Mouse (Mus musculus) heart, adult 2 months (tissue): ENCODE results near the gene Slc4a5. TPM values are rescaled to one million over a fixed set of nuclear protein-coding genes. Genes with fewer than 3 reads are reported as not detected.
A peak's percentile ranks its signal among the peaks of the same experiment; 100 is the strongest.

ENCODE experiments used
- DNase-seq, 2 experiments: peaks; one replicate each; pipeline ENCODE4 v3.0.0; 2021
- H3K27ac ChIP-seq: fragments of 200-600 bp; 2 replicates; pipeline ENCODE4 v1.8.1; 2022
- H3K27me3 ChIP-seq: fragments of 200-500 bp; 2 replicates; pipeline ENCODE4 v1.6.1; 2012; ENCODE audit warnings: mild to moderate bottlenecking, low read length, inconsistent platforms, mixed read lengths; ENCODE audit not compliant: control insufficient read depth, insufficient read depth
- H3K36me3 ChIP-seq: fragments of 200-500 bp; 2 replicates; pipeline ENCODE4 v1.6.1; 2012; ENCODE audit warnings: low read length, inconsistent platforms; ENCODE audit not compliant: control insufficient read depth, insufficient read depth
- H3K4me1 ChIP-seq: fragments of 200-500 bp; 2 replicates; pipeline ENCODE4 v1.6.1; 2011; ENCODE audit warnings: low read length; ENCODE audit not compliant: control insufficient read depth, insufficient read depth
- H3K4me3 ChIP-seq: fragments of 200-600 bp; 2 replicates; pipeline ENCODE4 v1.8.1; 2022
- H3K79me2 ChIP-seq: fragments of 200-500 bp; replicated peaks from 2 replicates; pipeline ENCODE4 v1.6.1; 2012; ENCODE audit warnings: mild to moderate bottlenecking, inconsistent platforms, low read length, moderate library complexity, mixed read lengths; ENCODE audit not compliant: control insufficient read depth, insufficient read depth
- H3K9ac ChIP-seq: fragments of 200-500 bp; 2 replicates; pipeline ENCODE4 v1.6.1; 2012; ENCODE audit warnings: low read depth, mild to moderate bottlenecking, control low read depth, inconsistent platforms, low read length, mixed read lengths
- CTCF ChIP-seq: fragments of 200-600 bp; IDR thresholded peaks from 2 replicates; pipeline ENCODE4 v1.8.1; 2022; ENCODE audit warnings: antibody characterized with exemption, mild to moderate bottlenecking, moderate library complexity
- EP300 ChIP-seq: fragments of 200-500 bp; IDR thresholded peaks from 2 replicates; pipeline ENCODE4 v1.6.1; 2011; ENCODE audit warnings: low read depth, low read length, control low read depth; ENCODE audit not compliant: insufficient read depth
- POLR2A ChIP-seq: fragments of 200-500 bp; IDR thresholded peaks from 2 replicates; pipeline ENCODE4 v1.6.1; 2011; ENCODE audit warnings: mild to moderate bottlenecking, low read depth, low read length, control low read depth; ENCODE audit not compliant: insufficient read depth
- WGBS: fragments of 180-500 bp; shearing (Covaris S2); methylation state at CpG from one replicate; pipeline ENCODE4 v1.1.7; 2018; 5-methylcytosine and 5-hydroxymethylcytosine counted together
- intact Hi-C: fragments of 180-260 bp; cut with DNase I; formaldehyde crosslinking; loops from one replicate; pipeline ENCODE4 v1.15.1; 2025
- polyA plus RNA-seq: library from polyadenylated mRNA; depleted of rRNA; stranded (reverse); fragments of >200 nt; gene quantifications from 2 replicates; pipeline ENCODE4 v1.2.3, GENCODE M21; 2012
- total RNA-seq, 2 experiments: library from RNA; stranded (reverse); gene quantifications; 2 replicates each; pipeline ENCODE4 v1.2.3; 2021

The Slc4a5 gene
- total and polyA plus RNA-seq, 3 experiments = 0.61 TPM; not detected in 2

GRCm38 (mm10) chr6:83193571-83193970 is 26.1 kb upstream of the Slc4a5 start:
- DNase-seq = no peak
- Histone ChIP-seq H3K4me1 (no peaks in the 10 kb centered on the region), H3K9ac (no peak overlapping the region), H3K27ac (no peak overlapping the region), H3K27me3 (no peaks in the 10 kb centered on the region), H3K4me3 (no peak overlapping the region), H3K79me2 (no peaks in the 10 kb centered on the region), H3K36me3 (no peaks in the 10 kb centered on the region)
- WGBS = 91% methylated on average over 7 of the region's 7 CpGs
- intact Hi-C loops = no loop called here
- TF ChIP-seq POLR2A (no peak), CTCF (no peak), EP300 (no peak)

- peak; percentile 25 to 47 for DNase-seq
- no peaks in the 10 kb centered on the region for H3K79me2 ChIP-seq
- no peak overlapping the region for H3K27ac ChIP-seq
- H3K4me3 ChIP-seq = no peak overlapping the region
- TF ChIP-seq EP300 = no peak
- TF ChIP-seq POLR2A = no peak
- TF ChIP-seq CTCF = peak; percentile 51
- 50% methylated on average over 15 of the region's 15 CpGs for WGBS
- H3K9ac ChIP-seq = no peak overlapping the region
- no peaks in the 10 kb centered on the region for H3K4me1 ChIP-seq
- intact Hi-C loops = no loop called here
- H3K27me3 ChIP-seq = no peaks in the 10 kb centered on the region
- H3K36me3 ChIP-seq = no peaks in the 10 kb centered on the region
These were observed 22.2 kb upstream of the Slc4a5 start for GRCm38 (mm10) chr6:83197345-83198004.

- H3K79me2 ChIP-seq = no peaks in the 10 kb centered on the region
- no peaks in the 10 kb centered on the region for H3K27me3 ChIP-seq
- intact Hi-C loops = no loop called here
- 86% methylated on average over 4 of the region's 4 CpGs for WGBS
- no peak overlapping the region for H3K27ac ChIP-seq
- no peak for TF ChIP-seq CTCF
- no peak for TF ChIP-seq POLR2A
- no peak for TF ChIP-seq EP300
- no peaks in the 10 kb centered on the region for H3K4me1 ChIP-seq
- DNase-seq = no peak
- no peak overlapping the region for H3K4me3 ChIP-seq
- H3K9ac ChIP-seq = no peak overlapping the region
- no peaks in the 10 kb centered on the region for H3K36me3 ChIP-seq
These were observed 16.3 kb upstream of the Slc4a5 start for GRCm38 (mm10) chr6:83203320-83203719.

- Histone ChIP-seq H3K4me3 (no peak overlapping the region), H3K4me1 (no peaks in the 10 kb centered on the region), H3K79me2 (no peaks in the 10 kb centered on the region), H3K9ac (no peak overlapping the region), H3K27ac (no peak overlapping the region), H3K27me3 (no peaks in the 10 kb centered on the region), H3K36me3 (no peaks in the 10 kb centered on the region)
- 94% methylated on average over 3 of the region's 3 CpGs for WGBS
- TF ChIP-seq POLR2A (no peak), CTCF (no peak), EP300 (no peak)
- DNase-seq = no peak
- intact Hi-C loops = no loop called here
These were observed 13.8 kb upstream of the Slc4a5 start for GRCm38 (mm10) chr6:83205851-83206250.

- no peak overlapping the region for H3K4me3 ChIP-seq
- no peak for DNase-seq
- no peak overlapping the region for H3K27ac ChIP-seq
- no peaks in the 10 kb centered on the region for H3K27me3 ChIP-seq
- H3K9ac ChIP-seq = no peak overlapping the region
- intact Hi-C loops = no loop called here
- 77% methylated on average over 11 of the region's 11 CpGs for WGBS
- H3K4me1 ChIP-seq = no peaks in the 10 kb centered on the region
- H3K79me2 ChIP-seq = no peaks in the 10 kb centered on the region
- H3K36me3 ChIP-seq = no peaks in the 10 kb centered on the region
- TF ChIP-seq CTCF = no peak
These were observed 13.3 kb upstream of the Slc4a5 start for GRCm38 (mm10) chr6:83206321-83206720.

- no peak for TF ChIP-seq POLR2A
- TF ChIP-seq CTCF = no peak
- no peak for TF ChIP-seq EP300
- DNase-seq = no peak
These were observed 12.1 kb upstream of the Slc4a5 start for GRCm38 (mm10) chr6:83207361-83208049.

More at GRCm38 (mm10) chr6:83207361-83208049, 12.1 kb upstream of the Slc4a5 start:
- no peaks in the 10 kb centered on the region for H3K27me3 ChIP-seq
- 50% methylated on average over 9 of the region's 9 CpGs for WGBS
- H3K9ac ChIP-seq = no peak overlapping the region
- no peak overlapping the region for H3K4me3 ChIP-seq
- intact Hi-C loops = no loop called here
- H3K79me2 ChIP-seq = no peaks in the 10 kb centered on the region
- H3K4me1 ChIP-seq = no peaks in the 10 kb centered on the region
- no peaks in the 10 kb centered on the region for H3K36me3 ChIP-seq
- no peak overlapping the region for H3K27ac ChIP-seq
